Mouse (Mus musculus): ENCODE data around the gene St3gal3. TPM values are rescaled to one million over a fixed set of nuclear protein-coding genes. Genes with fewer than 3 reads are reported as not detected.

The St3gal3 gene
- total and polyA plus RNA-seq, 3 experiments, result 16.4 to 23.3 TPM; not detected in 1

DNA sequence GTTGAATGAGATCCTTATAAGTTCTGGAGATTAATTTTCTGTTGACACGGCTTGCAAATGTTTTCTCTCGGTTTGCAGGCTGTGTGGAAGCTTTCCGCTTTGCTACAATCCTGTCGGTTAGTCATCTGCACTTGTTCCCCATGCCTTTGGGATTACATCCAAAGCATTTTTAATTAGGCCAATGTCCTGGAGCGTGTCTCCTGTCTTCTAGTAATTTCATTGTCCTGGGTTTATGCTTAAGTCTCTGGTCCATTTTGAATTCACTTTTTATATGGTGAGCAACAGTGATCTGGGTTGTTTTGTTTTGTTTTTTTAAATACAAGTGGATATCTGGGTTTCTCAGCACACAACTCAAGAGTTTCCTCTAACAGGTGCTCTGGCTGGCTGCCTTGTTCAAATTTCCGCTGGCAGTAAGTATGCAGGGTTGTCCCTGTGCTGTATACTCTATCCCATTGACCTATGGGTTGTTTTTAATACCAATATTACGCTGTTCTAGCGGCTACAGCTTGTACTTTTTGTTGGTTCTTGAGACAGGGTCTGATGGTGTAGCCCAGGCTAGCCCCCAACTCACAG is 143.6 kb downstream of the St3gal3 start:
- TF ChIP-seq MYB (IDR thresholded peaks at IDR 0.05; ENCODE audit: low read depth, low read length) (no peak), POLR2AphosphoS5 (IDR thresholded peaks at IDR 0.05; ENCODE audit: borderline replicate concordance, low read depth, low read length) (no peak), RCOR1 (IDR thresholded peaks at IDR 0.05; ENCODE audit: low read depth, low read length) (no peak), CTCF (IDR thresholded peaks at IDR 0.05 in 2 of 3, conservative IDR thresholded peaks at IDR 0.05 in 1 of 3; ENCODE audit: control insufficient read depth in 1 of 3, insufficient read depth in 1 of 3, low read depth in 2 of 3, low read length in 3 of 3, poor library complexity in 1 of 3, severe bottlenecking in 1 of 3) (no peak), SMC3 (IDR thresholded peaks at IDR 0.05; ENCODE audit: low read depth, low read length) (no peak), USF2 (IDR thresholded peaks at IDR 0.05; ENCODE audit: borderline replicate concordance in 1 of 2, insufficient read depth in 1 of 2, low read depth in 1 of 2, low read length in 2 of 2) (no peak), MEF2A (IDR thresholded peaks at IDR 0.05; ENCODE audit: extremely low read depth, insufficient replicate concordance, low read depth, low read length, poor library complexity, severe bottlenecking) (no peak), POLR2A (IDR thresholded peaks at IDR 0.05; ENCODE audit: control insufficient read depth in 1 of 2, insufficient read depth in 1 of 2, low read depth in 1 of 2, low read length in 2 of 2, poor library complexity in 1 of 2) (no peak), ZKSCAN1 (IDR thresholded peaks at IDR 0.05; ENCODE audit: low read depth, low read length) (no peak), GATA1 (IDR thresholded peaks at IDR 0.05; ENCODE audit: low read depth, low read length) (no peak), UBTF (IDR thresholded peaks at IDR 0.05; ENCODE audit: borderline replicate concordance, insufficient read depth, low read depth, low read length) (no peak), NELFE (IDR thresholded peaks at IDR 0.05; ENCODE audit: low read depth, low read length) (no peak)
- H3K27ac ChIP-seq (ENCODE audit: control insufficient read depth, low read depth, low read length), result no peak overlapping the region
- H3K36me3 ChIP-seq (ENCODE audit: control insufficient read depth in 1 of 2, insufficient read depth in 2 of 2, low read length in 2 of 2), result peaks cover 0 to 24% of the 10 kb centered on the region in 2 experiments; a peak in 2 of 4 replicates
- no peaks in the 10 kb centered on the region for H3K79me2 ChIP-seq (ENCODE audit: control insufficient read depth, insufficient read depth, low read length, poor library complexity)
- DNase-seq (ENCODE audit: low read depth, low spot score), result no peak
- no peak overlapping the region for H3K4me3 ChIP-seq (ENCODE audit: control insufficient read depth in 1 of 2, insufficient read depth in 1 of 2, low read depth in 2 of 2, low read length in 2 of 2)
- no peak overlapping the region for H3K9ac ChIP-seq (ENCODE audit: control insufficient read depth, low read depth, low read length, poor library complexity, severe bottlenecking)
- peaks cover 5 to 31% of the 10 kb centered on the region in 2 experiments for H3K4me1 ChIP-seq (ENCODE audit: control insufficient read depth in 1 of 2, insufficient read depth in 2 of 2, low read length in 2 of 2)
- H3K9me3 ChIP-seq (replicated peaks; ENCODE audit: insufficient read depth, low read length), result no peaks in the 10 kb centered on the region
- no peaks in the 10 kb centered on the region for H3K27me3 ChIP-seq (ENCODE audit: control insufficient read depth in 1 of 2, insufficient read depth in 2 of 2, low read length in 2 of 2)

DNA sequence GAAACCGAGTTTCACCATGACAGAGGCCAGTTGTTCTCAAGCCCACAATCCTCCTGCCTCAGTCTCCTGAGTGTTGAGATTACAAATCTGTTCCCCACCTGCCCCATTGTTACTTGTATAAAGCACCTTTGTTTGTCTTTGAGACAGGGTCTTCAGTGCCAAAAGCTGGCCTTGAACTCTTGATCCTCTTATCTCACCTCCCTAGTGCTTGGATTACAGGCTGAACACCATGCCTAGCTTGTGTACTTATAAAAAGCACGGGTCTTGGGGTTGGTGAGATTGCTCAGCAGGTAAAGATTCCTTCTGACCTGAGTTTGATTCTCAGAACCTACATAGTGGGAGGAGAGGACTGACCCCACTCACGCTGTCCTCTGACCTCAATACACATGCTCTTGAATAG is 144.1 kb downstream of the St3gal3 start:
- Histone ChIP-seq H3K4me3 (ENCODE audit: control insufficient read depth in 1 of 2, insufficient read depth in 1 of 2, low read depth in 2 of 2, low read length in 2 of 2) (no peak overlapping the region), H3K9ac (ENCODE audit: control insufficient read depth, low read depth, low read length, poor library complexity, severe bottlenecking) (no peak overlapping the region), H3K36me3 (ENCODE audit: control insufficient read depth in 1 of 2, insufficient read depth in 2 of 2, low read length in 2 of 2) (peaks cover 0 to 24% of the 10 kb centered on the region in 2 experiments; a peak in 2 of 4 replicates), H3K27ac (ENCODE audit: control insufficient read depth, low read depth, low read length) (no peak overlapping the region), H3K27me3 (ENCODE audit: control insufficient read depth in 1 of 2, insufficient read depth in 2 of 2, low read length in 2 of 2) (no peaks in the 10 kb centered on the region), H3K9me3 (replicated peaks; ENCODE audit: insufficient read depth, low read length) (no peaks in the 10 kb centered on the region), H3K79me2 (ENCODE audit: control insufficient read depth, insufficient read depth, low read length, poor library complexity) (no peaks in the 10 kb centered on the region), H3K4me1 (ENCODE audit: control insufficient read depth in 1 of 2, insufficient read depth in 2 of 2, low read length in 2 of 2) (peaks cover 7 to 31% of the 10 kb centered on the region in 2 experiments)
- no peak for DNase-seq (ENCODE audit: low read depth, low spot score)
- TF ChIP-seq POLR2AphosphoS2 (IDR thresholded peaks at IDR 0.05; ENCODE audit: low read length) (no peak), JUND (IDR thresholded peaks at IDR 0.05; ENCODE audit: low read depth, low read length) (no peak), MAX (IDR thresholded peaks at IDR 0.05; ENCODE audit: low read length) (no peak), MYB (IDR thresholded peaks at IDR 0.05; ENCODE audit: low read depth, low read length) (no peak), POLR2AphosphoS5 (IDR thresholded peaks at IDR 0.05; ENCODE audit: borderline replicate concordance, low read depth, low read length) (no peak), CTCF (IDR thresholded peaks at IDR 0.05 in 2 of 3, conservative IDR thresholded peaks at IDR 0.05 in 1 of 3; ENCODE audit: control insufficient read depth in 1 of 3, insufficient read depth in 1 of 3, low read depth in 2 of 3, low read length in 3 of 3, poor library complexity in 1 of 3, severe bottlenecking in 1 of 3) (no peak)
